Mouse (Mus musculus): Measurements from ENCODE around the gene Foxb1. TPM values are rescaled to one million over a fixed set of nuclear protein-coding genes. Genes with fewer than 3 reads are reported as not detected.

Foxb1 gene
- polyA plus RNA-seq, 1 experiment from 2014 or later: not detected

DNA sequence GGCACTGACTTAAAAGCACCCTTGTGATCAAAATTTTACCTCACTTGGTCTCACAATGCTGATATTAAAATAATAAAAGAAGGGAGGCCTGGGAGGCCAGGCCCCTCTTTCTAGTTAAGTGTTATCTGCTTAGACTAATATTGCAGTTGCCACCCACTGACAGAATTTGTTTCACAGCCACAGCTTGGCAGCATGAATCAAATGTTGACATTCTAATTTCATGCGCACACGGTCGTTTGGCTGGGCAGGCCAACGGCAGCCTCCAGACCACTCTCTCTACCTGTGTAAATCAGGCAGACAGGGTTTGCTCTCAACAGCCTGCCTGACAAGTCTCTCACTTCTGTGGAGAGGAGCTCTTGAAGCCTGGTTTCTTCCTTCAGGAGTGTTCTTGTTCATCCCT, 44.4 kb downstream of the Foxb1 start:
- H3K9ac ChIP-seq (ENCODE audit: low read length): no peak overlapping the region
- no peak overlapping the region for H3K4me3 ChIP-seq (ENCODE audit: low read depth, low read length)
- no peaks in the 10 kb centered on the region; the same call in 1 of the 2 replicates for H3K4me1 ChIP-seq (replicated peaks; ENCODE audit: control insufficient read depth, insufficient read depth)
- DNase-seq (ENCODE audit: low spot score) (peak; percentile 30), ATAC-seq (ENCODE audit: low FRiP score, low TSS enrichment) (no peak)
- no peak overlapping the region for H3K4me2 ChIP-seq (replicated peaks; ENCODE audit: low read depth)
- H3K9me3 ChIP-seq (ENCODE audit: control insufficient read depth, low read length): no peaks in the 10 kb centered on the region
- H3K27me3 ChIP-seq (ENCODE audit: control insufficient read depth, insufficient read depth, low read length): no peaks in the 10 kb centered on the region
- WGBS: 17% methylated on average over 4 of the region's 4 CpGs
- H3K36me3 ChIP-seq (ENCODE audit: control insufficient read depth, insufficient read depth, low read length): no peaks in the 10 kb centered on the region
- no peak for TF ChIP-seq CTCF (IDR thresholded peaks at IDR 0.05; ENCODE audit: low read depth)
- H3K27ac ChIP-seq (replicated peaks): no peak overlapping the region

DNA sequence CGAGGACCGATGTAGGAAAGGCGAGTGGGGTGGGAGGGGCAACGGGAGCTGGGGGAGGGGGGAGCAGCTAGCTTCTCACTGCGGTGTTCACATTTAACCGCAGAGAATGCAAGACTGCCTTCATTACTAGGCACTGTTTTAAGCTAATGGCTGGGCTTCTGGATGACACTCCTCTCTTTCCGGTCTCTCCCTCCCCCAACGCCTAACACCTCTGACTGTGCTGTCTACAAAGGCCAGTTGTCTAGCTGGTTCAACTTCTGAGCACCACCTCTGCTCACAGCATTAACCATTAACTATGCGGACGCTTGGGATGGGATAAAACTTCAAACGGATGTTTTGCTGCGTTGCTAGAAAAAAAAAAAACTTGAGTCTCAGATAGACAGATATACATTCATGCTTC, 45.3 kb downstream of the Foxb1 start:
- WGBS: 23% methylated on average over 12 of the region's 12 CpGs
- Histone ChIP-seq H3K27ac (replicated peaks) (no peak overlapping the region), H3K27me3 (ENCODE audit: control insufficient read depth, insufficient read depth, low read length) (no peaks in the 10 kb centered on the region), H3K9me3 (ENCODE audit: control insufficient read depth, low read length) (no peaks in the 10 kb centered on the region), H3K4me1 (replicated peaks; ENCODE audit: control insufficient read depth, insufficient read depth) (no peaks in the 10 kb centered on the region; the same call in 1 of the 2 replicates), H3K4me3 (ENCODE audit: low read depth, low read length) (no peak overlapping the region), H3K4me2 (replicated peaks; ENCODE audit: low read depth) (no peak overlapping the region), H3K9ac (ENCODE audit: low read length) (no peak overlapping the region), H3K36me3 (ENCODE audit: control insufficient read depth, insufficient read depth, low read length) (no peaks in the 10 kb centered on the region)
- ATAC-seq (ENCODE audit: low FRiP score, low TSS enrichment) (0 out of 2 replicates have a peak, but pooled peaks have one; percentile 35), DNase-seq (ENCODE audit: low spot score) (peak; percentile 30)
- TF ChIP-seq CTCF (IDR thresholded peaks at IDR 0.05; ENCODE audit: low read depth) (no peak), EP300 (optimal IDR thresholded peaks at IDR 0.05) (no peak)

DNA sequence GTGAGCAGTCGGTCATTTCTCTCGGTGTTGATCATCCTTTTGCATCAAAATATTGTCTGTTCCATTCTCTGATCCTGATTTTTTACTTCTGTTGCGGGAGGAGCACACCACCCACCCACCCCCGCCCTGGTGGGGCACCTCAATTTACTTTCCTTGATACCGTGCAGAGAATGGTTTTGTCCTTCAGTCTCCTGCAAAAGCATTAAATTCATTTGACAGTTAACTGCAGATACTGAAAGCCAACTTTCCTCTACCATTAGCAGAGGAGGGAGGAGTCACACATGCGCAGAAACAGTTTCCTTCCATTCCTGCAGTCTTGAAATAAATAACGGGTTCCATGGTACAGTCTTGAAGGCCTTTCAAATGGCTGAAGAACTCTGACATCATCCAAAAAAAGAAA, 46.4 kb downstream of the Foxb1 start:
- Histone ChIP-seq H3K9me3 (ENCODE audit: control insufficient read depth, low read length) (no peaks in the 10 kb centered on the region), H3K4me1 (replicated peaks; ENCODE audit: control insufficient read depth, insufficient read depth) (no peaks in the 10 kb centered on the region; the same call in 1 of the 2 replicates), H3K4me2 (replicated peaks; ENCODE audit: low read depth) (no peak overlapping the region), H3K36me3 (ENCODE audit: control insufficient read depth, insufficient read depth, low read length) (no peaks in the 10 kb centered on the region), H3K27ac (replicated peaks) (no peak overlapping the region), H3K9ac (ENCODE audit: low read length) (no peak overlapping the region), H3K4me3 (ENCODE audit: low read depth, low read length) (no peak overlapping the region), H3K27me3 (ENCODE audit: control insufficient read depth, insufficient read depth, low read length) (no peaks in the 10 kb centered on the region)
- 49% methylated on average over 7 of the region's 7 CpGs for WGBS
- DNase-seq (ENCODE audit: low spot score): no peak
- no peak for ATAC-seq (ENCODE audit: low FRiP score, low TSS enrichment)
- TF ChIP-seq EP300 (optimal IDR thresholded peaks at IDR 0.05) (no peak), CTCF (IDR thresholded peaks at IDR 0.05; ENCODE audit: low read depth) (no peak)

DNA sequence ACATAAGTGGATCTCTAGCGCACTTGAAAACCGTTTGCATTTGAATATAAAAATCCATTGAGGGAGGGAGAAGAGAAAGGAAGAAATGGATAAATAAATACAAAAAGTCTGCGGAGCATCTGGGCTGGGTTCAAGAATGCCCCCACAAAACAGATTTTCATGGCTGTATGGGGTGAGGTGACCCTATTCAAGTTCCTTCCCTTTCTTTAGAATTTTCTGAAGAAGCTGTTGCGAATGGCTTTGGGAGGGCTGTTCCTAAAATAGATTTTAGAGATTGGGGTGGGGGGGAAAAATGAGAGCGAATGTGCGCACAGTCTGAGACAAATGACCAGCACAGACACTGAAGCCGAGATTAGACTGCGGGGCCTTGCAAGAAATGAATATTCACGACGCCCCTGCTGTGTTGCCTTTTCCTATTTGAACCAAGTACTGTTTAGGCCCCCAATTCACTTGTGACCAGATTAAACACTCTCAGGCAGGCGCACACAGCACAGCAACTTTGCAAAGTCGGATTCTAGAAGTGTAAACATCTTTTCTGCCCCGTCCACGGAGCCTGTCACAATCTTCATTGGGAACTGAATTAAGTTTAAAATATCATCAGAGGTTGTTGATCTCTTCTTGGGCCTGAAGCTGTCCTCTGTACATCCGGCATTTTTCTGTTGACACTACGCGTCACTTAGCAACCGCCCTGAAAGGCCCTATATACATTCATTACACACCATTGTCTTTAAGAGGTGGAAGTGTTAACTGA, 47.0 kb downstream of the Foxb1 start:
- Histone ChIP-seq H3K9me3 (ENCODE audit: control insufficient read depth, low read length) (no peaks in the 10 kb centered on the region), H3K4me3 (ENCODE audit: low read depth, low read length) (no peak overlapping the region), H3K9ac (ENCODE audit: low read length) (no peak overlapping the region), H3K27ac (replicated peaks) (no peak overlapping the region), H3K27me3 (ENCODE audit: control insufficient read depth, insufficient read depth, low read length) (no peaks in the 10 kb centered on the region), H3K36me3 (ENCODE audit: control insufficient read depth, insufficient read depth, low read length) (no peaks in the 10 kb centered on the region), H3K4me1 (replicated peaks; ENCODE audit: control insufficient read depth, insufficient read depth) (no peaks in the 10 kb centered on the region; the same call in 1 of the 2 replicates), H3K4me2 (replicated peaks; ENCODE audit: low read depth) (no peak overlapping the region)
- no peak for TF ChIP-seq EP300 (optimal IDR thresholded peaks at IDR 0.05)
- TF ChIP-seq CTCF (IDR thresholded peaks at IDR 0.05; ENCODE audit: low read depth): no peak
- WGBS: 37% methylated on average over 18 of the region's 18 CpGs
- no peak for DNase-seq (ENCODE audit: low spot score)
- no peak for ATAC-seq (ENCODE audit: low FRiP score, low TSS enrichment)

DNA sequence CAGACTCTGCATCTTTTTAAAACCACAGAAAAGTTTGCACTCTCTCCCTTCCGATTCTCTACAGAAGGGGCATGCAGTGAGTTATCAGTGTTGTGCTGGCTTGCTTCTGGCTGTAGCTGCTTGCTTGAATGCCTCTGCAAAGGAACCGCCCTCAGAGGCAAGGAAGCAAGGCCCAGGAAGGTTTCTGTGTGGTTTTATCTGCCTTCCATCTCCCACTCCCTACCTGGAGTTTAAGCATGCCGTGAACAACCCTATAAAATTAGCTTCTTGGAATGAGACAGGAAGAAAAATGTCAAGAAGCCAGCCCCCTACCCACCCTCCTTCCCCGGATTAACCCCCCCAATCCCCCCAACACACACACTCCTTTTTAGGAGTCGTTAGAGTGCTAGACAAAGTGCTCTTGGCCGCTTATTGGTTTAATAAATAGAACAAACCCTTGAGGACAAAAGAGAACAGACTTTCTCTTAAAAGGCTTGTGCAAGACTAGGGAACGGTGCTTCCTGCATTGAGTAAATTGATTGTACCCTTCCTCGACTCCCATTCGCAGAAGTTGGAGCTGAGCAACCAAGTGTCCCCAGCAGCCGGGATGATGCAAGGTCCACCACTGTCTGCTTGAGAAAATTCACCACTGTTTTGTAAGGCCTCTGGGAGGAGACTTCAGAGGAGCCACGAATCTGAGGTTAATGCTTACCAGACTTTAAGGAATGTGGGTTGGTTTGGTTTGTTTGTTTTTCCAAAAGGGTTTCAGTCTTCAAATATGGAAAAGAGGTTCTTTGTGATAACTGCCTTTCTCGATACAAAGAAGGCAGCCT, 47.8 kb downstream of the Foxb1 start:
- Histone ChIP-seq H3K27me3 (ENCODE audit: control insufficient read depth, insufficient read depth, low read length) (no peaks in the 10 kb centered on the region), H3K4me3 (ENCODE audit: low read depth, low read length) (no peak overlapping the region), H3K4me1 (replicated peaks; ENCODE audit: control insufficient read depth, insufficient read depth) (no peaks in the 10 kb centered on the region; the same call in 1 of the 2 replicates), H3K9me3 (ENCODE audit: control insufficient read depth, low read length) (no peaks in the 10 kb centered on the region), H3K4me2 (replicated peaks; ENCODE audit: low read depth) (no peak overlapping the region), H3K9ac (ENCODE audit: low read length) (no peak overlapping the region), H3K27ac (replicated peaks) (no peak overlapping the region), H3K36me3 (ENCODE audit: control insufficient read depth, insufficient read depth, low read length) (no peaks in the 10 kb centered on the region)
- DNase-seq (ENCODE audit: low spot score) (peak; percentile 33), ATAC-seq (ENCODE audit: low FRiP score, low TSS enrichment) (peak; percentile 26; the same call in 1 of the 2 replicates)
- 23% methylated on average over 12 of the region's 12 CpGs for WGBS
- TF ChIP-seq CTCF (IDR thresholded peaks at IDR 0.05; ENCODE audit: low read depth): no peak
- TF ChIP-seq EP300 (optimal IDR thresholded peaks at IDR 0.05): no peak

Other genes starting within 250 kb of the Foxb1 start
- gene Bnip2, start 228.5 kb upstream of the Foxb1 start, polyA plus RNA-seq (2015; fragmentation: Nextera tagmentation; extraction: Ambion mirVana): 59.2 and 65.6 TPM in 2 replicates

Data from stomach, postnatal 0 days (tissue).